Mouse (Mus musculus) myocyte (in vitro differentiated cells): ENCODE results near the gene Kcnq1.

ENCODE experiments used
- CEBPB ChIP-seq: IDR thresholded peaks from 2 replicates; pipeline ENCODE4 v1.6.1; 2011; ENCODE audit warnings: mild to moderate bottlenecking, moderate library complexity; ENCODE audit not compliant: poor library complexity, insufficient read depth, severe bottlenecking
- E2F4 ChIP-seq: IDR thresholded peaks from one replicate; pipeline ENCODE4 v1.6.1; 2011; ENCODE audit warnings: mild to moderate bottlenecking, control low read depth, moderate library complexity; ENCODE audit not compliant: insufficient read depth
- MAX ChIP-seq: IDR thresholded peaks from one replicate; pipeline ENCODE4 v1.6.1; 2011; ENCODE audit warnings: low read depth, mild to moderate bottlenecking, control low read depth
- MYOD1 ChIP-seq, 3 experiments: IDR thresholded peaks; one replicate each; pipeline ENCODE4 v1.6.1; 2011; ENCODE audit warnings: control low read depth in 2 of 3, low read depth in 2 of 3, mild to moderate bottlenecking in 2 of 3, moderate library complexity in 1 of 3; ENCODE audit not compliant: insufficient read length in 2 of 3, control insufficient read depth in 1 of 3
- POLR2A ChIP-seq: IDR thresholded peaks from one replicate; pipeline ENCODE4 v1.6.1; 2011; ENCODE audit warnings: low read depth, mild to moderate bottlenecking, control low read depth, moderate library complexity; ENCODE audit not compliant: insufficient read length
- POLR2AphosphoS2 ChIP-seq: IDR thresholded peaks from one replicate; pipeline ENCODE4 v1.6.1; 2011; ENCODE audit warnings: low read depth, control low read depth; ENCODE audit not compliant: insufficient read length
- REST ChIP-seq: IDR thresholded peaks from one replicate; pipeline ENCODE4 v1.6.1; 2011; ENCODE audit warnings: mild to moderate bottlenecking, control low read depth, moderate library complexity; ENCODE audit not compliant: insufficient read depth, insufficient read length
- SRF ChIP-seq: IDR thresholded peaks from one replicate; pipeline ENCODE4 v1.6.1; 2011; ENCODE audit warnings: low read depth; ENCODE audit not compliant: control insufficient read depth, insufficient read length
- TCF12 ChIP-seq: IDR thresholded peaks from one replicate; pipeline ENCODE4 v1.6.1; 2011; ENCODE audit warnings: mild to moderate bottlenecking, control low read depth; ENCODE audit not compliant: poor library complexity, insufficient read depth, severe bottlenecking
- TCF3 ChIP-seq: IDR thresholded peaks from one replicate; pipeline ENCODE4 v1.6.1; 2011; ENCODE audit warnings: low read depth, control low read depth; ENCODE audit not compliant: insufficient read length
- USF1 ChIP-seq: IDR thresholded peaks from one replicate; pipeline ENCODE4 v1.6.1; 2011; ENCODE audit warnings: low read depth, mild to moderate bottlenecking, control low read depth, moderate library complexity

DNA sequence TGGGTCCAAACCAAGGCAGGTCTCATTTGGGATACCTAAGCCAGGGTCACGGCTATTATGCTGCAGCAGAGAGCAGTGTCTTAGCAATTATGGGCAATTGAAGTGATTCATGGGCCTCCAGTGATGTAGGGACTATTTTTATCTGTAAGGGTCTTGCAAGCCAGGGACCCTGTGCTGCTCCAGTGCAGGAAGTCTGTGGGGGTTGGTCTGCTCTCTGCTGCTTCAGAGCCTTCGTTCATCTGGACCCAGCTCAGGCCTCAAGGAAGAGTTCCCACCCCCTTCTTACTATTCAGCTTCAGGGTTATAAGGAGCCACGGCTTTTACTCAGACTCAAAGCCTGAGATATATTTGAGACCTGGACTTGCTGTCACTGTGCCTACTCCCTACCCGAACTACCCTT is 227.4 kb downstream of the Kcnq1 start:
- no peak for TF ChIP-seq POLR2A
- TF ChIP-seq MAX = no peak
- TF ChIP-seq E2F4 = no peak
- TF ChIP-seq POLR2AphosphoS2 = no peak
- TF ChIP-seq TCF12 = no peak
- TF ChIP-seq MYOD1 (IDR thresholded peaks at IDR 0.05; ENCODE audit: control insufficient read depth in 1 of 3, insufficient read length in 2 of 3, low read depth in 2 of 3) = no peak
- TF ChIP-seq SRF = no peak
- no peak for TF ChIP-seq USF1
- TF ChIP-seq TCF3 = no peak
- no peak for TF ChIP-seq CEBPB
- TF ChIP-seq REST = no peak
